Mouse (Mus musculus): ENCODE results near the gene 9430038I01Rik. TPM values are rescaled to one million over a fixed set of nuclear protein-coding genes. Genes with fewer than 3 reads are reported as not detected.
A peak's percentile ranks its signal among the peaks of the same experiment; 100 is the strongest.

9430038I01Rik gene
- polyA plus RNA-seq, 1 experiment from 2014 or later, result 20.2 TPM

DNA sequence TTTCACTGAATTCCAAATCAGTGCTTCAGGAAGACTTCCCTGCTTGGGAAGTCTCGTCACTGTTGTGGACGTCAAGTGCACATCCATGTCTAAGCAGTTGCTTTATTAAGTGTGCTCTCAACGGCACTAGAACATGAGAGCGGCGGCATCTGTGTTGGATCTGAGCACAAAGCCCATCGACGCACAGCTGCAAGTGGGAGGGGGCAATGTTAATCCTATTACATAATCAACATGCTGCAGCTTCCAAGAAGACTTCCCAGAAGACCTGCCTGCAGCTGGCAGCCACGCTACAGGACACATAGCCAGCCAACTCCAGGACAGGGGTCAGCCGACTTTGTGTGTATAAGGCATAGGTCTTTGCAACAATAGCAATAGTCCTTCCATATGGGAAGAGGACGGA lies 64.5 kb downstream of the 9430038I01Rik start:
- 56% methylated on average over 10 of the region's 10 CpGs for WGBS
- Histone ChIP-seq H3K4me3 (no peak overlapping the region), H3K9me3 (replicated peaks) (no peaks in the 10 kb centered on the region), H3K36me3 (no peaks in the 10 kb centered on the region), H3K4me1 (peaks cover 15% of the 10 kb centered on the region), H3K27ac (replicated peaks) (no peak overlapping the region), H3K27me3 (ENCODE audit: low read depth, poor library complexity, severe bottlenecking) (no peaks in the 10 kb centered on the region; the same call in 1 of the 2 replicates)
- DNase-seq (ENCODE audit: low spot score), result peak; percentile 36

DNA sequence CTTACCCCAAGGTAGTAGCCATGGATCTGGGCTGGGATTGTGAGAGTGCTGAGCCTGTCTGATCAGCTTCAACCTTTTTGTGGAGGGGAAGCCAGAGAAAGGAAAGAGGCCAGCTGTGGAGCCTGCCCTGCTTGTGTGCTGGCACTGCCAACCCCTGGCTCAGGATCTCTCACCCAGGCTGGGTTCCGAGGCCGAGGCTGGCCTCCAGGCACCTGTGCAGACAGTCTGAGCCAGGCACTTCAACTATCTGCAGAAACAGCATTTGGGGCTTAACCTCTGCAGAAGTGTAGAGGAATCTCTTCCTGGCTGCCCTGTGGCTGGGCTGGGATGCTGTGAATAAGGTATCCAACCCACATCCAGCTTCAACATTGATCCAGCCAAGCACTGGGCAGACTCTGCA lies 76.6 kb downstream of the 9430038I01Rik start:
- Histone ChIP-seq H3K9me3 (replicated peaks) (no peaks in the 10 kb centered on the region), H3K27ac (replicated peaks) (no peak overlapping the region), H3K36me3 (no peaks in the 10 kb centered on the region), H3K27me3 (ENCODE audit: low read depth, poor library complexity, severe bottlenecking) (peaks cover 29% of the 10 kb centered on the region), H3K4me1 (no peaks in the 10 kb centered on the region), H3K4me3 (no peak overlapping the region)
- DNase-seq (ENCODE audit: low spot score), result no peak
- 92% methylated on average over 2 of the region's 2 CpGs for WGBS

Other genes starting within 250 kb of the 9430038I01Rik start
- gene Ebf3, start 96.3 kb downstream of the 9430038I01Rik start, polyA plus RNA-seq (2016; fragmentation: Nextera tagmentation; extraction: Ambion mirVana), result 3.2 and 5.4 TPM in 2 replicates
- gene Glrx3, start 26.9 kb upstream of the 9430038I01Rik start, polyA plus RNA-seq (2016; fragmentation: Nextera tagmentation; extraction: Ambion mirVana), result 297 and 304 TPM in 2 replicates